ENCODE assay signal across 27 mouse cellular contexts in the genomic region with DNA sequence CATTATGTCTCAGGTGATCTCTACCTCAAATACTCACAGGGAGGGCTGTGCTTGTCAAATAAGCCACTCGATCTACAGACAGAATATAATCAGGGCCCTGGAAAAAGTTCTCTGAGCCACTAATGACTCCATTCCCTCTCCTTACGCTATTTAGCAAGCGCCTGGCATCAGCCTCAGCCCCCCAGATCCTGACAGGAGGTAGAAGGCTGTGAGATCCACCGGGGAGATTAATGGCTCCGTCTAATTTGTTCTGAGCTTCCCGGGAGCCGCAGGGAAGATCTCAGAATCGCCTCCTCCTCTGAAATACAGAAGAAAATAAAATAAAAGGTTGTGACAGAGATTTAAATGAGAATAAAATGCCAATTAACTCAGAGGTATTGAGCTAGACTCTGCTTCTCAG.
DNase-seq lines count a peak whose midpoint lies in the region; ATAC-seq lines count a peak whose summit lies in the region.
"Had no signal": no experiment of that assay in that cellular context is flagged by ENCODE, and none has a peak within 500 bp of the region (broad histone marks: within the 10 kb centered on the region; RNA-seq: fewer than 3 reads in every experiment).

No protein-coding gene starts in this region.

- H3K27me3 ChIP-seq in hindbrain, embryonic 12.5 days: peaks cover 9% of the 10 kb centered on the region; the same call in 1 of the 2 replicates
- no peaks in the 10 kb centered on the region for H3K27me3 ChIP-seq in hindbrain, embryonic 14.5 days (ENCODE audit: control insufficient read depth, insufficient read depth, low read length)
- 0 out of 2 replicates have a peak, but pooled peaks cover 6% of the 10 kb centered on the region for H3K27me3 ChIP-seq in neural tube, embryonic 13.5 days
- H3K27me3 ChIP-seq in midbrain, embryonic 15.5 days (replicated peaks): no peaks in the 10 kb centered on the region
- H3K27me3 ChIP-seq: limb, embryonic 15.5 days had no signal

- no peak overlapping the region for H3K9ac ChIP-seq in hindbrain, embryonic 12.5 days
- H3K9ac ChIP-seq in hindbrain, embryonic 14.5 days: no peak overlapping the region
- no peak overlapping the region for H3K9ac ChIP-seq in neural tube, embryonic 13.5 days
- H3K9ac ChIP-seq in midbrain, embryonic 15.5 days: no peak overlapping the region
- H3K9ac ChIP-seq: limb, embryonic 15.5 days; liver, embryonic 13.5 days had no signal

- no peak overlapping the region for H3K4me2 ChIP-seq in hindbrain, embryonic 12.5 days (replicated peaks)
- no peak overlapping the region for H3K4me2 ChIP-seq in hindbrain, embryonic 14.5 days (replicated peaks)
- H3K4me2 ChIP-seq in neural tube, embryonic 13.5 days: no peak overlapping the region
- no peak overlapping the region for H3K4me2 ChIP-seq in midbrain, embryonic 15.5 days
- H3K4me2 ChIP-seq: heart, embryonic 11.5 days; limb, embryonic 15.5 days; liver, embryonic 13.5 days had no signal

- WGBS in hindbrain, embryonic 12.5 days: 39% methylated on average over 8 of the region's 8 CpGs
- WGBS in hindbrain, embryonic 14.5 days: 19% methylated on average over 8 of the region's 8 CpGs
- WGBS in neural tube, embryonic 13.5 days: 16% methylated on average over 8 of the region's 8 CpGs
- WGBS in midbrain, embryonic 15.5 days: 21% methylated on average over 8 of the region's 8 CpGs

- no peaks in the 10 kb centered on the region for H3K9me3 ChIP-seq in hindbrain, embryonic 12.5 days (replicated peaks)
- H3K9me3 ChIP-seq in hindbrain, embryonic 14.5 days (ENCODE audit: control insufficient read depth, low read length): no peaks in the 10 kb centered on the region
- H3K9me3 ChIP-seq in neural tube, embryonic 13.5 days: no peaks in the 10 kb centered on the region
- no peaks in the 10 kb centered on the region for H3K9me3 ChIP-seq in midbrain, embryonic 15.5 days
- H3K9me3 ChIP-seq: limb, embryonic 10.5 days; limb, embryonic 15.5 days; liver, embryonic 13.5 days had no signal

- no peak for DNase-seq in hindbrain, embryonic 14.5 days (ENCODE audit: low spot score)
- DNase-seq in neural tube, embryonic 10.5 days (ENCODE audit: extremely low spot score, low spot score): no peak
- no peak for DNase-seq in ovary, postnatal 14 days (ENCODE audit: low spot score)
- DNase-seq: adrenal gland, postnatal 25 days; B cell, adult 2 months; cerebellum, adult 2 months; cerebellum, postnatal 14 days; gastrocnemius, adult 2 months; gastrocnemius, postnatal 36 days; heart, adult 18-20 months; heart, postnatal 36 days; kidney, adult 11 months; kidney, postnatal 14 days; layer of hippocampus, adult 9-11 months; liver, embryonic 13.5 days; lung, adult 18-20 months; lung, postnatal 4 days had no signal

- no peak for ATAC-seq in hindbrain, embryonic 12.5 days (ENCODE audit: low FRiP score)
- ATAC-seq in hindbrain, embryonic 14.5 days (ENCODE audit: low FRiP score): no peak
- ATAC-seq in neural tube, embryonic 13.5 days (ENCODE audit: low read depth): no peak
- no peak for ATAC-seq in midbrain, embryonic 15.5 days (replicated peaks)
- ATAC-seq: inflammation-experienced regulatory T-cells, adult 6 months; lung, postnatal 0 days had no signal

- no peaks in the 10 kb centered on the region for H3K36me3 ChIP-seq in hindbrain, embryonic 12.5 days
- no peaks in the 10 kb centered on the region for H3K36me3 ChIP-seq in hindbrain, embryonic 14.5 days (replicated peaks; ENCODE audit: control insufficient read depth, insufficient read depth)
- no peaks in the 10 kb centered on the region for H3K36me3 ChIP-seq in neural tube, embryonic 13.5 days
- no peaks in the 10 kb centered on the region for H3K36me3 ChIP-seq in midbrain, embryonic 15.5 days (replicated peaks)
- H3K36me3 ChIP-seq: limb, embryonic 10.5 days; limb, embryonic 15.5 days; liver, embryonic 13.5 days had no signal

- H3K27ac ChIP-seq in hindbrain, embryonic 12.5 days: peak overlapping the region; percentile 7; the same call in 1 of the 2 replicates
- no peak overlapping the region for H3K27ac ChIP-seq in hindbrain, embryonic 14.5 days
- peak overlapping the region; percentile 49; the same call in 1 of the 2 replicates for H3K27ac ChIP-seq in neural tube, embryonic 13.5 days (replicated peaks)
- H3K27ac ChIP-seq in midbrain, embryonic 15.5 days: peak overlapping the region; percentile 18; the same call in 1 of the 2 replicates
- H3K27ac ChIP-seq: gastrocnemius, adult 2 months; limb, embryonic 10.5 days; limb, embryonic 15.5 days; liver, embryonic 13.5 days had no signal

- peaks cover 23% of the 10 kb centered on the region for H3K4me1 ChIP-seq in hindbrain, embryonic 12.5 days
- H3K4me1 ChIP-seq in hindbrain, embryonic 14.5 days (replicated peaks; ENCODE audit: control insufficient read depth, insufficient read depth, low read length): peaks cover 21% of the 10 kb centered on the region
- H3K4me1 ChIP-seq in neural tube, embryonic 13.5 days (replicated peaks): peaks cover 30% of the 10 kb centered on the region
- H3K4me1 ChIP-seq in midbrain, embryonic 15.5 days: peaks cover 24% of the 10 kb centered on the region
- H3K4me1 ChIP-seq: liver, embryonic 13.5 days; megakaryocyte, embryonic 14.5 days had no signal

- no peak overlapping the region for H3K4me3 ChIP-seq in hindbrain, embryonic 12.5 days
- H3K4me3 ChIP-seq in hindbrain, embryonic 14.5 days (replicated peaks; ENCODE audit: low read length): no peak overlapping the region
- H3K4me3 ChIP-seq in neural tube, embryonic 13.5 days: no peak overlapping the region
- H3K4me3 ChIP-seq in midbrain, embryonic 15.5 days: no peak overlapping the region
- H3K4me3 ChIP-seq: erythroblast, embryonic 14.5 days; gastrocnemius, adult 2 months; limb, embryonic 10.5 days; limb, embryonic 15.5 days; liver, embryonic 13.5 days; megakaryocyte, embryonic 14.5 days had no signal
